Mouse (Mus musculus): ENCODE results near the gene Myo6. TPM values are rescaled to one million over a fixed set of nuclear protein-coding genes. Genes with fewer than 3 reads are reported as not detected.

Gene Myo6
- total RNA-seq (2015) = 0.51 and 0.93 TPM in 2 replicates
- 0.94 and 1.3 TPM in 2 replicates for total RNA-seq (2017)

- ATAC-seq (ENCODE audit: poor library complexity, severe bottlenecking) = peak; percentile 79
Measured at GRCm38 (mm10) chr9:80164611-80165474, at the start of gene Myo6. Gene Myo6, plus strand, starts transcription at chr9:80165031.

GRCm38 (mm10) chr9:80145992-80146587 lies 18.7 kb upstream of the Myo6 start:
- no peak for ATAC-seq (ENCODE audit: poor library complexity, severe bottlenecking)

GRCm38 (mm10) chr9:80149594-80149993 lies 15.2 kb upstream of the Myo6 start:
- no peak for ATAC-seq (ENCODE audit: poor library complexity, severe bottlenecking)

- no peak for ATAC-seq (ENCODE audit: poor library complexity, severe bottlenecking)
Measured at GRCm38 (mm10) chr9:80155277-80155676, 9.6 kb upstream of the Myo6 start.

- peak; percentile 64 for ATAC-seq (ENCODE audit: poor library complexity, severe bottlenecking)
Measured at GRCm38 (mm10) chr9:80156780-80157179, 8.1 kb upstream of the Myo6 start.

GRCm38 (mm10) chr9:80157840-80158465 lies 6.9 kb upstream of the Myo6 start:
- ATAC-seq (ENCODE audit: poor library complexity, severe bottlenecking) = no peak

GRCm38 (mm10) chr9:80158937-80159336 lies 5.9 kb upstream of the Myo6 start:
- no peak for ATAC-seq (ENCODE audit: poor library complexity, severe bottlenecking)

- no peak for ATAC-seq (ENCODE audit: poor library complexity, severe bottlenecking)
Measured at GRCm38 (mm10) chr9:80161451-80161850, 3.4 kb upstream of the Myo6 start.

GRCm38 (mm10) chr9:80163126-80163723 lies 1.6 kb upstream of the Myo6 start:
- peak; percentile 46 for ATAC-seq (ENCODE audit: poor library complexity, severe bottlenecking)

GRCm38 (mm10) chr9:80164191-80164590 lies 640 bp upstream of the Myo6 start:
- peak; percentile 25 for ATAC-seq (ENCODE audit: poor library complexity, severe bottlenecking)

GRCm38 (mm10) chr9:80165690-80166089 lies 859 bp downstream of the Myo6 start:
- no peak for ATAC-seq (ENCODE audit: poor library complexity, severe bottlenecking)

GRCm38 (mm10) chr9:80166425-80166824 lies 1.6 kb downstream of the Myo6 start:
- no peak for ATAC-seq (ENCODE audit: poor library complexity, severe bottlenecking)

GRCm38 (mm10) chr9:80167089-80167488 lies 2.3 kb downstream of the Myo6 start:
- ATAC-seq (ENCODE audit: poor library complexity, severe bottlenecking) = no peak

- ATAC-seq (ENCODE audit: poor library complexity, severe bottlenecking) = no peak
Measured at GRCm38 (mm10) chr9:80169551-80169950, 4.7 kb downstream of the Myo6 start.

- ATAC-seq (ENCODE audit: poor library complexity, severe bottlenecking) = no peak
Measured at GRCm38 (mm10) chr9:80171241-80171640, 6.4 kb downstream of the Myo6 start.

GRCm38 (mm10) chr9:80172396-80173222 lies 7.8 kb downstream of the Myo6 start:
- no peak for ATAC-seq (ENCODE audit: poor library complexity, severe bottlenecking)

GRCm38 (mm10) chr9:80173629-80174028 lies 8.8 kb downstream of the Myo6 start:
- 0 out of 2 replicates have a peak, but pooled peaks have one; percentile 12 for ATAC-seq (ENCODE audit: poor library complexity, severe bottlenecking)

GRCm38 (mm10) chr9:80176696-80177478 lies 12.1 kb downstream of the Myo6 start:
- no peak for ATAC-seq (ENCODE audit: poor library complexity, severe bottlenecking)

GRCm38 (mm10) chr9:80178670-80179069 lies 13.8 kb downstream of the Myo6 start:
- no peak for ATAC-seq (ENCODE audit: poor library complexity, severe bottlenecking)

- no peak for ATAC-seq (ENCODE audit: poor library complexity, severe bottlenecking)
Measured at GRCm38 (mm10) chr9:80179688-80180087, 14.9 kb downstream of the Myo6 start.

Measured in megakaryocyte, adult 5-6 weeks (primary cell).